Mouse (Mus musculus): Measurements from ENCODE around the gene Foxl2.

Foxl2 gene

DNA sequence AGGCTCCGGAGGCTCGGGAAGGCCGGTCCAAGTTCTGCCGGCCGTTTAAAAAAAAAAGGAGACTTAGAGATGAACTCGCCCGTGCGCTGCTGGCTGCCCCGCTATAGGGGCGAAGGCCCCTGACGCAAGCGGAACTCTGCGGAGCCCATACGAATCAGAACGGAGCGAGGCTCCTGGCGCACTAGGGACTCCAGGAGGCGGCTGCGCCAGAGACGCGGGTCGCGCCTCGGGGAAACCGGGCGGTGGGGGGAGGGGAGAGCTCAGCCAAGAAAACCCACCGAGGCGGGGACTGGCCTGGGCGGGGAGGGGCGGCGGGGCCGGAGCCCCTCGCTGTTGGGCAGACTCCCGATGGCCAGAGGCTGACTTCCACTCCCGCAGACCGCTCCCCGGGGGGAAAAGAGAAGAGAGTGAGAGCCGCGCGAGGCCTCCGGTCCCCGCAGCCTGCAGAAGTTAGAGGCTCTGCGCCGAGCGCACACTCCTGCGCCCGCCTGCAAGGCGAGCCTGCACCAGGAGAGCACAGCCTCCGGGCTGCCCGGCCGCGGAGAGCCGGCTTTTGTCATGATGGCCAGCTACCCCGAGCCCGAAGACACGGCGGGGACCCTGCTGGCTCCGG is at the start of gene Foxl2:
TSS of gene Foxl2 (plus strand) at position 186 of the 613 bp plus-strand sequence.
- no peak for DNase-seq (ENCODE audit: low spot score in 2 of 2)

DNA sequence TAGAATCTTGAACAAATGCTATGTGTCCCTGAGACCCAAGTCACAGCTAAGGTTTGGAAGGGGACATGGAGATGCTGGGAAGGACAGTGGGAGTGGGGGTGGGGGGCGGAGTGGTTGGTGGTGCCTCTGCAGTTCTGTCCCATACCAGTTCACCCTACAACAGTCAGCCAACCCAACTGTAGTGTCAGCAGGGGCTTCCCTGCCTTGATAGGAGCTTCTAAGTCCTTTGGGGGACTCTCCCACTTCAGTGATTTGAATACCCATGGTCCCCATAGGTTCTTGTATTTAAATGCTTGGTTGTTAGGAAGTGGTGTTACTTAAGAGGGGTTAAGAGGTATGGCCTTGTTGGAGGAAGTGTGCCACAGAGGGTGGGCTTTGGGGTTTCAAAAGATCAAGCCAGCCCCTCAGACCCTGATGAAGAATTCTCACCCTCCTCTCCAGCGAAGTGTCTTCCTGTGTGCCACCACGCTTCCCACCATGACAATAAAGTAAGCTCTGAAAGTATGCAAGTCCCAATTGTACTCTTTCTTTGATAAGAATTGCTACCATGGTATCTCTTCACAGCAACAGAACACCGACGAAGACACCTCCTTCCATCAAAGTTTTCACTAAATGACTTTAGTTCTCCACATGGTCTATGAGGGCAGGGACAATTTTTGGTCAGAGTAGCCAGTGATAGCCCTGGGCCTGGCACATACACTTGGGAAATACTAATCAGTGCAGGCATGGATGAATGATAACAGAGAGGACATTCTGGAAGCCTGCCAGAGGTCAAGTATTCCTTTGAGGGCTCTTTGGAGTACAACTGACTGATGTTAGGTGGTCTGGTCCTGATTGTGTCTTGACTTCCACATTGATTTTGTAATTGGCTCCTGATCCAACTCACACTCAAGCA is 34.2 kb upstream of the Foxl2 start:
- no peak for DNase-seq (ENCODE audit: low spot score in 2 of 2)

DNA sequence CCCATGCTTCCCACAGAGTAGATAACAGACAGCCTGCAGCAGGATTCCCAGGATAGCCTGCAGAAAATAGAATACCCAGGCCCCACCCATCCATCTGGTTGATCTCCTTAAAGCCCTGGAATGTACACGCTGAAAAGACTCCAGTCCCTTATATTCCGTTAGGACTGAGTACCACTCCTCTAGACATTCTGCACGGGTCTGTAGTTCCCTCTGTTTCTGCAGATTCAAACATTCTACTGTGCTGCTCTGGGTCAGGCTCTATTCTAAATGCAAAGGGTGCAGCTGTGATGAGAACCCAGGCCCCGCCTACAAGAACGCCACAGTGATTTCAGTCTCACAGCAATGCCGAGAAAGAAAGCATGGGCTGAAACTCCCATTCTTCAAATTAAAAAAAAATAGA is 32.0 kb upstream of the Foxl2 start:
- DNase-seq (ENCODE audit: low spot score in 2 of 2), result peak in 1 of 2 experiments; percentile 10

- no peak for DNase-seq (ENCODE audit: low spot score in 2 of 2)
These were observed 30.9 kb upstream of the Foxl2 start for GRCm38 (mm10) chr9:98924183-98924582.

DNA sequence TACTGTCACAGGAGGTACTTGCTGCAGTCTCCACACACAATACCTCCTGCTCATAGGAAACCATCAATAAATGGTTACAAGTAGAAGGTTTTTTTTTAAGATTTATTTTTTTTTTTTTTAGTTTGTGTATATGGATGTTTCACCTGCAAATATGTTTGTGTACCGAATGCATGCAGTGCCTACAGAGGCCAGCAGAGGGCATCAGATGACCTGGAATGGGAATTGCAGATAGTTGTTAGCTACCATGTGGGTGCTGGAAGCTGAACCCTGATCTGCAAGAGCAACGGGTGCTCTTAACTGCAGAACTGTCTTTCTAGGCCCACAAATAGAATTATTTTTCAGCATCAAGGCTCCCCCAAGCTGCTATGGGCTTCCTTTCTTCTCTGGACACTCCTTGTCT is 25.6 kb upstream of the Foxl2 start:
- no peak for DNase-seq (ENCODE audit: low spot score in 2 of 2)

DNA sequence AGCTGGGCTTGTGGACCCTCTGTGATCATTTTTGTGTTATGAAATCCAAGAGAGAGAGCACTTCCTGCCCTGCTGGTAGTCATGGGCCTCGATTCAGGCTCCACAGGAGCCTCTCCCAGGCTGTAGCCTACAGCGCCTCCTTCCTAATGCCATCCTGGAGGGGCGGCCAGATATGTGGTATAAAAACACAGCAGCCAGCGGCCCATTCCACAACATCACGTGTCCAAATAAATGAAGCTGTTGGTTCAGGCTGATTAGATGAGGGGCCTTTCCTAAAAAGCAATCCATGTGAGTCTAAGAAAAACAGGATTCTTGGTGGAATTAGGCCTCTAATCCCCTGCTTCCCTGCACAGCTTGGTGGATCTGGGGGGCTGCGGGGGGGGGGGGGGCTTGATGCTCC is 22.2 kb upstream of the Foxl2 start:
- DNase-seq (ENCODE audit: low spot score in 2 of 2), result no peak

- DNase-seq (ENCODE audit: low spot score in 2 of 2), result no peak
These were observed 19.7 kb upstream of the Foxl2 start for GRCm38 (mm10) chr9:98935190-98935909.

- no peak for DNase-seq (ENCODE audit: low spot score in 2 of 2)
These were observed 15.8 kb upstream of the Foxl2 start for GRCm38 (mm10) chr9:98939290-98939689.

- DNase-seq (ENCODE audit: low spot score in 2 of 2), result no peak
These were observed 2.7 kb upstream of the Foxl2 start for GRCm38 (mm10) chr9:98952171-98953050.

DNA sequence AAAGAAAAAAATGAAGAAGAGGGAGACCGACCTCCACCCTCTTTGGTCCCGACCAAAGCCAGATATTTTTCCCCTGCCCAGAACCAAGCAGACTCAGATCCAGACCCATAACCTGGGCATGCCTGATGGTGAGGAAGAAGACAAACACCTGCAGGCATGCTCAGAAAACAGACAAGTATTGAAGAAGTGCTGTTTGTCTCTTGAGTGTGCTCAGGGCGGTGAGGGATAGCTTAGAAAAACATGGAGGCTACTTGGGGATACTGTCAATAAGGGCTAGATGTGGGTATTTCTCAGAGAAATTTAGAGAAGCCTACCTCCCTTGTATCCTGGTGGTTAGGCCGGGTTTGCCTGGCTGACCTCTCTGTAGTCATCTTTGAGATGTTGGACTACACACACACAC is 1.8 kb upstream of the Foxl2 start:
- no peak for DNase-seq (ENCODE audit: low spot score in 2 of 2)

DNA sequence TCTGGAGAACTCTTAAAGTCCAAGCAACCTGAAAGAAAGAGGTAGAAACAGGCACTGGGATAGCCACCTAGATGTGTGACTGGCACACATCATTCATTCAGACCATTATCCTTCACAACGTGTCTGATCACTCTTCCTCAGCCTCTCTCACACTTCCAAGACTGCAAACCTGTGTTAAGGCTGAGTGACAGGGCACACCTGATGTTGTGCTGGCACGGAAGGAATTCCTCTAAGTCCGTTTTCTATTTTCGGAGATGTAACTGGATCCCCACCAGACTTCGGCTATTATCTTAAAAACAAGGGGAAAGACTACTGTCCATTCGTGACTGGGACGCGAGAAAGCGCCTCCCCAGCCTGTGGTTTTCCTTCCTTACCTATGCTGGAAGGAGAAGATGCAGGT is 1.3 kb upstream of the Foxl2 start:
- no peak for DNase-seq (ENCODE audit: low spot score in 2 of 2)

- no peak for DNase-seq (ENCODE audit: low spot score in 2 of 2)
These were observed 541 bp upstream of the Foxl2 start for GRCm38 (mm10) chr9:98954391-98955102.

DNA sequence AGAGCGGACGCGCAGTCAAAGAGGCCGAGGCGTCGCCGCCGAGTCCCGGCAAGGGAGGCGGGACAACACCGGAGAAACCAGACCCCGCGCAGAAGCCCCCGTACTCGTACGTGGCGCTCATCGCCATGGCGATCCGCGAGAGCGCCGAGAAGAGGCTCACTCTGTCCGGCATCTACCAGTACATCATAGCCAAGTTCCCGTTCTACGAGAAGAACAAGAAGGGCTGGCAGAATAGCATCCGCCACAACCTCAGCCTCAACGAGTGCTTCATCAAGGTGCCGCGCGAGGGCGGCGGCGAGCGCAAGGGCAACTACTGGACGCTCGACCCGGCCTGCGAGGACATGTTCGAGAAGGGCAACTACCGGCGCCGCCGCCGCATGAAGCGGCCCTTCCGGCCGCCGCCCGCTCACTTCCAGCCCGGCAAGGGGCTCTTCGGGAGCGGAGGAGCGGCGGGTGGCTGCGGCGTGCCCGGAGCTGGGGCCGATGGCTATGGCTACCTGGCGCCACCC is 682 bp downstream of the Foxl2 start:
- DNase-seq (ENCODE audit: low spot score in 2 of 2), result no peak

DNA sequence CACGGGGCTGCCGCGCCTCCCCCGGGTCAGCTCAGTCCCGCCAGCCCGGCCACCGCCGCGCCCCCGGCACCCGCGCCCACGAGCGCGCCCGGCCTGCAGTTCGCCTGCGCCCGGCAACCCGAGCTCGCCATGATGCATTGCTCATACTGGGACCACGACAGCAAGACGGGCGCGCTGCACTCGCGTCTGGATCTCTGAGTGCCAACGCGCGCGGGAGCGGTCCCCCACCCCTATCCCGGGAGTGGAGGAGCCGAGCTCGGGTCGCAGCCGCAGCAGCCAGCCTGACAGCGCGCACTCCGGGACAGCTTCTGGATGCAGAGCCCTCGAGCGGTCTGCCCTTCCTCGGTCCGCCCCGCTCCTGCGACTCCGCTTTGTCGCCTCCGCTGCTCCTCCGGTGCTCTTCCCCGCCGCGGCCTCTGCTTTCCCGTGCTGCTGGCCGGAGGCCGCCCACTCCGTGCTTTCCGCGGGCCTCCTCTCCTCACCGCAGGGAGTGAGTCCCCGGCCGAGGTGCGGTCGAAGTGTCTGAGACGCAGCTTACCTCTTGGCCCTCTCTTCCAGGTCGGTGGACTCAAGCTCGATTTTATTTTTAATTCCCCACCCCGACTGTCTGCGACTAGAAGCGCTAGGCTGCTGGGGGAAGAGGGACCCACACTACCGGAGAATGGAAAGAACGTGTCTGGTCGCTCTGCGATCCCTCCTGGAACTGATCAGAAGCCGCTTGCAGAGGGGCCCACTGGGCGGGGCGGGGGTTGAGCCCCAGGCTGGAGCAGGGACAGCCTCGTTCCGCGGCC is 1.7 kb downstream of the Foxl2 start:
- no peak for DNase-seq (ENCODE audit: low spot score in 2 of 2)

- DNase-seq (ENCODE audit: low spot score in 2 of 2), result no peak
These were observed 2.8 kb downstream of the Foxl2 start for GRCm38 (mm10) chr9:98957751-98958351.

DNA sequence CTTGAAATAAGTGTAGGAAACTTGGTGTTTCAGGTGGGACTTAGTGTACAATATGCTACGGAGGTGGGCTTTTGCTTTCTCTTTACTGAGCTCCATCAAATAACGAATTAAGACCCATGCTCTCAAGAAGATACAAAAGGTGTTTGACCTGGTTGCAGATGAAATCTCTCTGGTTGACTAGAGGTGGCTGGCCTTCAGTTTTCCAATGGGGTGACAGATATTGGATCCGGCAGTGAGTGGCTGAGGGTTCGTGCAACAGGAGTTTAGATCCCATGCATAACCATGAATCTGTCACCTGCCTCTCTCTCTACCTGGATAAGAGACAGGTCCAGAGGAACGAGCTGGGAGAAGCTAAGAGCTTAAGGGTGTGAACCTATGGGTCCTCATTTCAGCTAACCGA is 3.5 kb downstream of the Foxl2 start:
- no peak for DNase-seq (ENCODE audit: low spot score in 2 of 2)

DNA sequence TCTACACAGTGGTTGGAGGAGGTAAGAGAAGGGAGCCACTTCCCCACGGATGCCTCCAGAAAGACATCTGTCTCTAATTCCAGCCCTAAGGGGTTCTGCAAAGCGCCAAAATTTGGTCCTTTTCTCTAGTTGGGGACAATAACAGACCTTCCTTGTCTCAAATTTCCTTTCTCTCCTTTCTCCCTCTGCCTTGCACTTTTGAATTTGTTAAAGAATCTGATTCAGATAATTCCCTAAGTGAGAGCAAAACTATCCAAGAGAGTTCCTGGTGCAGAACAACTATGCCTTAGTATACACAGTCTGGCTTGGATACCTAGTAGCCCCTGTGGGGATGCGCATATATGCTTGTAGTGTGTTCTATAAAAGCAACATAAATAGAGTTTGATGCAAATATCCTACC is 4.8 kb downstream of the Foxl2 start:
- no peak for DNase-seq (ENCODE audit: low spot score in 2 of 2)

DNA sequence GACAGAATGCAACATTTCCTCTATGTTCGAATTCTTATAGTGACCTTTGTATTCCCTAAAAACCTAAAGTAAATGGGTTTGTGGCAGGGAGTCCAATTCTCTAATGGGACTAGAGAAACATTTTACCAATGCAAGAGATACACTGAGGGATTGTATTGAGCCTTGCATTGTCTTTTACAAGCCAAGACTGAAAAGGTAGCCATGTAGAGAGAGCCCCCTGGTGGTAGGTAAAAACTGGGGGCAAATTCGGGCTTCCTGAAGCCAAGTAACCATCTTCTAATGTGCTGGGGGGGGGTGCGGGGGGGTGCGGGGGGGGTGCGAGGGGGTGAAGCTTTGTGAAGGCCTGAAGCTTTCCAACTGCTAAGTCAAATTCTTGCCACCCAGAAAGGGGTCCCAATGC is 5.3 kb downstream of the Foxl2 start:
- DNase-seq (ENCODE audit: low spot score in 2 of 2), result no peak

All from left cerebral cortex, adult 9 months (tissue).